ENCODE assay signal across 8 mouse cellular contexts in the genomic region with DNA sequence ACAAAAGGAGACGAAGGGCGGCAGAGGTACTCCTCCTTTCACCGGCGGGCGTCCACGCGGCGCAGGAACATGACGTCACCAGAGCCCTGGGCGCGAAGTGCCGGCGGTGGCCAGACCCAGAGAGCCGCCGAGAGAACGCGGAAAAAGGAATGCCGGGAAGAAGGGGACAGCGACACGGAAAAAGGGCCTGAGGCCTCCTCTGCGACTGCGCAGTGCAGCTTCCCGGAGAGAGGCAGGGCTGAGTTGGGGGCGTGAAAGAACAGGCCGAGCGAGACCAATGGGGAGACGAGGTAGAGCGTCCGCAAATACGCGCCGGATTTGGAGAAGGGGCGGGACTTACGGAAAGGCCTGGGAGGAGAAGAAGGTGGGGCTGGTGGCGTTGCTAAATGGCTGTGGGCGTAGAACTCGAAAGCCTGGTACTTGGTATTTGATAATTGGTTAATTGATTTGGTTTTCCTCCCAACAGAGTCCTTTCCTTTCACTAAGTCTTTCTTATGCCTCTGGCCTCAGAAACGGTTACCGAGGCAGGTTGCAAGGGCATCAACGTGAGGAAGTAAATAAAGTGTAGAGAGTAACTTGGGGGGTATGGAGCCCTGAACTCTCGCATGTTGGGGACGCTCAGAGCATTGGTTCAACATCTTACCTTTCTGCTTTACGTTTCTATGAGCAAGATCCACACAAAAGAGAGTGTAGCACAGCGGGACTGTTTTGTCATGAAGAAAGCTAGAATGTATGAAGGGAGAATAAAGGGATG. TPM values are rescaled to one million over a fixed set of nuclear protein-coding genes. Genes with fewer than 3 reads are reported as not detected.
DNase-seq lines count a peak whose midpoint lies in the region; ATAC-seq and TF ChIP-seq lines count a peak whose summit lies in the region.

A gene (minus strand): TSS at position 183 of the 754 bp plus-strand sequence.

- no peaks in the 10 kb centered on the region for H3K9me3 ChIP-seq in hindbrain, embryonic 10.5 days
- no peaks in the 10 kb centered on the region for H3K9me3 ChIP-seq in lung, postnatal 0 days (ENCODE audit: low read length)

- H3K4me3 ChIP-seq in hindbrain, embryonic 10.5 days: peak within 1 kb of the TSS; percentile 63
- H3K4me3 ChIP-seq in lung, postnatal 0 days (ENCODE audit: low read depth, low read length): peak within 1 kb of the TSS; percentile 61

- H3K27ac ChIP-seq in hindbrain, embryonic 10.5 days: peak within 1 kb of the TSS; percentile 90
- H3K27ac ChIP-seq in lung, postnatal 0 days (ENCODE audit: low read length): peak within 1 kb of the TSS; percentile 66

- TF ChIP-seq EP300 in lung, postnatal 0 days (IDR thresholded peaks at IDR 0.05): no peak

- peak; percentile 100 for ATAC-seq in frontal cortex, adult (ENCODE audit: low TSS enrichment)
- peak; percentile 99 for ATAC-seq in lung, postnatal 0 days

- no peaks in the 10 kb centered on the region for H3K27me3 ChIP-seq in hindbrain, embryonic 10.5 days (ENCODE audit: insufficient read depth, poor library complexity, severe bottlenecking)
- no peaks in the 10 kb centered on the region for H3K27me3 ChIP-seq in lung, postnatal 0 days (replicated peaks; ENCODE audit: insufficient read depth, low read length)

- peaks cover 10% of the 10 kb centered on the region; the same call in 1 of the 2 replicates for H3K36me3 ChIP-seq in hindbrain, embryonic 10.5 days
- no peaks in the 10 kb centered on the region for H3K36me3 ChIP-seq in lung, postnatal 0 days (ENCODE audit: insufficient read depth, low read length)

- H3K9ac ChIP-seq in lung, postnatal 0 days (replicated peaks; ENCODE audit: low read depth): peak within 1 kb of the TSS; percentile 62

- DNase-seq in MN1 (ENCODE audit: low spot score): peak; percentile 95
- DNase-seq in cerebellum, adult 9-10 months: peak; percentile 93
- DNase-seq in hindbrain, embryonic 10.5 days (ENCODE audit: low spot score): peak; percentile 92
- peak; percentile 96 for DNase-seq in layer of hippocampus, adult 9-11 months
- DNase-seq in lung, postnatal 0 days (ENCODE audit: low spot score): peak; percentile 98
- peak; percentile 80 for DNase-seq in ovary, postnatal 14 days (ENCODE audit: low spot score)
- peak; percentile 88 for DNase-seq in thymus, postnatal 14 days

- H3K4me1 ChIP-seq in hindbrain, embryonic 10.5 days (replicated peaks): peaks cover 9% of the 10 kb centered on the region
- H3K4me1 ChIP-seq in lung, postnatal 0 days (ENCODE audit: insufficient read depth, low read depth, low read length): no peaks in the 10 kb centered on the region

- peak within 1 kb of the TSS; percentile 61 for H3K4me2 ChIP-seq in lung, postnatal 0 days (replicated peaks; ENCODE audit: low read depth, low read length)

- WGBS in hindbrain, embryonic 10.5 days: 10% methylated on average over 44 of the region's 44 CpGs
- 11% methylated on average over 35 of the region's 44 CpGs for WGBS in lung, postnatal 0 days

- TF ChIP-seq CTCF in lung, postnatal 0 days (IDR thresholded peaks at IDR 0.05): no peak

RNA-seq across cellular contexts. Expression of the gene that starts here (rescaled TPM):
- 38.9 and 39.6 TPM in 2 replicates for polyA plus RNA-seq in hindbrain, embryonic 10.5 days (2016; fragmentation: Nextera tagmentation; extraction: Ambion mirVana)
- polyA plus RNA-seq in lung, postnatal 0 days (2015; fragmentation: Nextera tagmentation; extraction: Ambion mirVana): 11.8 and 12.1 TPM in 2 replicates

Comparison
In these comparisons a context has a peak if more than half of its experiments do, and no peak if none do; other contexts are left out.
1. Peak in every context shown above with its lines: DNase-seq, ATAC-seq, H3K4me3 ChIP-seq and H3K27ac ChIP-seq.